Mouse (Mus musculus) layer of hippocampus, adult 9-11 months (tissue): ENCODE results near the gene Tex13c3.
"Not testable (repeated sequence)": the region's sequence is repeated elsewhere in the genome, so short reads cannot be mapped to it uniquely, and the experiment has no call there.

Source experiments
- DNase-seq: peaks from one replicate; pipeline ENCODE4 v3.0.0; 2022

The Tex13c3 gene

DNA sequence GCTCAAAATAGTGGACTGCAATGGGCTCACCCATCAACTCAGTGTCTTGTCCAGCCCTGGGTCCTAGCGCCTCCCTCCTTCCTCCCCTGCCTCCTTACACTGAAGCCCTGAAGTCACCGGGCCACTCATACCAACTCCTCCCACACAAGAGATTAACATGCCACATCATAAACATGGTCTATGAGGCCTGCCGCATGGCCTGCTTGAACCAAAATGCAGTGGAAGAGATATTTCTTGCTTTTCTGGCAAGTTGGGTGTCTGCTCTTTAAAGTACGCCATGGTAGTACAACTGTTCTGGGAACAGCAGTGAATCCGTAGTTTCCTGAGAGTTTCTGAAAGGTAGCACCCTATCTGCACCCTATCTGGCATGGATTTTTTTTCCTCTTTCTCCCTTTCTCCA lies at the start of gene Tex13c3:
Tex13c3 (minus strand) TSS at position 101 of the 400 bp plus-strand sequence.
- DNase-seq = not testable (repeated sequence)

DNA sequence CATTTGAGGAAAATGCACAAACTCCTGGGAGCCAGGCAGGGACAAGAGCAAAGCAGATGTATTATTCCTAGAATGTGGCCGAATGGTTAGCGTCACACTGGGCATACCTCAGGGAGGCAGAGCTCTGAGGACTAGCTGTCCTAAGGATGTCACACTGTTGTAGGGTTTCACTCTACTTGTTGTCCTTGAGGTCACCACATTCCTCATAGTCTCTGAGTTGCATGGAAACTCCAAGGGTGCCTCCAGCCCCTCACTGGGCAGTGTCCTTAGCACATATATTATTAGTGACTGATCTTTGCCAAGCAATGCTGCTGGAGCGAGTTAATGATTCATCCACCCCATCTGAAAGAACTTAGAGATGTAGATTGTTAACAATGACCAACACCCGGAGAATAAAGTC lies 8.6 kb upstream of the Tex13c3 start:
- DNase-seq = no peak
